Mouse (Mus musculus) c-Kit-negative CD71-positive TER-119-positive erythroid progenitor cells, embryonic 14.5 days (primary cell): ENCODE results near the gene Ndst4.

Experiments used
- DNase-seq: peaks from one replicate; pipeline ENCODE4 v3.0.0-alpha.2; 2013; ENCODE audit warnings: low read depth, low spot score

Ndst4 gene

GRCm38 (mm10) chr3:125403601-125404396 lies at the start of gene Ndst4:
Gene Ndst4 (plus strand): TSS chr3:125404076.
- no peak for DNase-seq

GRCm38 (mm10) chr3:125397443-125397842 lies 6.4 kb upstream of the Ndst4 start:
- no peak for DNase-seq

- no peak for DNase-seq
These were observed 2.6 kb downstream of the Ndst4 start for GRCm38 (mm10) chr3:125406456-125406855.

- DNase-seq, result no peak
These were observed 3.1 kb downstream of the Ndst4 start for GRCm38 (mm10) chr3:125406991-125407390.

GRCm38 (mm10) chr3:125466894-125467652 lies 63.2 kb downstream of the Ndst4 start:
- no peak for DNase-seq

- no peak for DNase-seq
These were observed 106.2 kb downstream of the Ndst4 start for GRCm38 (mm10) chr3:125510102-125510501.

- DNase-seq, result no peak
These were observed 129.5 kb downstream of the Ndst4 start for GRCm38 (mm10) chr3:125533371-125533770.

GRCm38 (mm10) chr3:125570602-125571001 lies 166.7 kb downstream of the Ndst4 start:
- no peak for DNase-seq

GRCm38 (mm10) chr3:125632233-125632632 lies 228.4 kb downstream of the Ndst4 start:
- DNase-seq, result no peak

- DNase-seq, result no peak
These were observed 251.2 kb downstream of the Ndst4 start for GRCm38 (mm10) chr3:125655009-125655635.

GRCm38 (mm10) chr3:125660114-125660717 lies 256.3 kb downstream of the Ndst4 start:
- DNase-seq, result no peak

- no peak for DNase-seq
These were observed 257.1 kb downstream of the Ndst4 start for GRCm38 (mm10) chr3:125660884-125661532.

- DNase-seq, result no peak
These were observed 270.3 kb downstream of the Ndst4 start for GRCm38 (mm10) chr3:125673997-125674794.

- no peak for DNase-seq
These were observed 271.5 kb downstream of the Ndst4 start for GRCm38 (mm10) chr3:125675211-125675896.

GRCm38 (mm10) chr3:125678924-125679323 lies 275.0 kb downstream of the Ndst4 start:
- DNase-seq, result no peak

GRCm38 (mm10) chr3:125683460-125684230 lies 279.8 kb downstream of the Ndst4 start:
- DNase-seq, result no peak

GRCm38 (mm10) chr3:125684583-125684982 lies 280.7 kb downstream of the Ndst4 start:
- no peak for DNase-seq

- DNase-seq, result no peak
These were observed 283.7 kb downstream of the Ndst4 start for GRCm38 (mm10) chr3:125687601-125688000.

- no peak for DNase-seq
These were observed 287.1 kb downstream of the Ndst4 start for GRCm38 (mm10) chr3:125690948-125691347.
